Mouse (Mus musculus): Measurements from ENCODE around the gene Rin3. TPM values are rescaled to one million over a fixed set of nuclear protein-coding genes. Genes with fewer than 3 reads are reported as not detected.
"Not testable (repeated sequence)": the region's sequence is repeated elsewhere in the genome, so short reads cannot be mapped to it uniquely, and the experiment has no call there.

Gene Rin3
- total RNA-seq, 2 experiments from 2014 or later: 12.9 to 26.4 TPM

DNA sequence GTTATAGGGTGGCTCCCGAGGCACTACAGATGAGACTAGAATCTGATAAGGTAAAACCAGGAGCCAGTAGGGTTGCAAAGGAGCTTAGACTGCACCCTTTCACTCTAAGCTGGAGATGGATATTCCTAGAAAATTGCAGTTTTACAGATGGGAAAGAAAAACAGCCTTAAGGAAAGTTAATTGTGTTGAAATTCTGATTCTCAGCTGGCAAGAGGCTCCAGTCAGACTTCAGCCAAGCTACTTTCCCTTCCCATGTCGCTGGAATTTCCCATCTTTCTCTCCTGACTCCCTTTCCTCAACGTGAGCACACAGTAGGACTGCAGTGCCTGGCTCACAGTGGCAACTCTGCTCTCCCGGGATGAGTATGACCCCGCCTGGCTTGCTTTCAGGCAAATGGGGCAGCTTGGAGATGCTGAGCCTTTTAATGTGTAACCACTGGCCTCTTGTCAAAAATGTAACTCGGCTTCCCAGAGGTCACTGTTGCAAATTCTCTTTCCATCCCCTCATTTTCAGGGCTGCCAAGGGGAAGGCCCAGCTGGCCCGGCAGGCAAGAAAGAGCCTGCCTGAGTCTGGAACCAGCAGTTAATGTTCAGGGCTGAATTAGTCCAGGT lies 6.9 kb upstream of the Rin3 start:
- no peak for ATAC-seq (replicated peaks; ENCODE audit: low FRiP score, poor library complexity, severe bottlenecking)

DNA sequence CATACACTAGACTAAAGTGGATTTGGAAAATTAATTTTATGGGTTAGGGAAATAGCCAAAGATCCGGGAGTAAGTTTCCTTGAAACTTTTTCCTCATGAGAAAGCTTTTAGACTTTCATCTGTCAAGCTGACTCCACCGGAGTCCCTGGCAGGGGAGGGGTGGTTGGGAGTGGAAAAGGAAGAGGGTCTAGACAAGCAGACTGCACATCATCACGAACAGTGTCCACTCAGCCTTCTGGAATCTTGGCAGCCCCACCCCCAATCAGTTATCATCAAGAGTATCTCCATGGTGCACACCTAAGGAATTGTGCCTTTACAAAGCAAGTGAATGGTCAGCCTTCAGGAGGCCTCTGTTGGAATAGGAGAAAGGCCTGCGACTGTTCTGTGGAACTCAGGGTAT lies 2.6 kb upstream of the Rin3 start:
- not testable (repeated sequence) for ATAC-seq (replicated peaks; ENCODE audit: low FRiP score, poor library complexity, severe bottlenecking)

DNA sequence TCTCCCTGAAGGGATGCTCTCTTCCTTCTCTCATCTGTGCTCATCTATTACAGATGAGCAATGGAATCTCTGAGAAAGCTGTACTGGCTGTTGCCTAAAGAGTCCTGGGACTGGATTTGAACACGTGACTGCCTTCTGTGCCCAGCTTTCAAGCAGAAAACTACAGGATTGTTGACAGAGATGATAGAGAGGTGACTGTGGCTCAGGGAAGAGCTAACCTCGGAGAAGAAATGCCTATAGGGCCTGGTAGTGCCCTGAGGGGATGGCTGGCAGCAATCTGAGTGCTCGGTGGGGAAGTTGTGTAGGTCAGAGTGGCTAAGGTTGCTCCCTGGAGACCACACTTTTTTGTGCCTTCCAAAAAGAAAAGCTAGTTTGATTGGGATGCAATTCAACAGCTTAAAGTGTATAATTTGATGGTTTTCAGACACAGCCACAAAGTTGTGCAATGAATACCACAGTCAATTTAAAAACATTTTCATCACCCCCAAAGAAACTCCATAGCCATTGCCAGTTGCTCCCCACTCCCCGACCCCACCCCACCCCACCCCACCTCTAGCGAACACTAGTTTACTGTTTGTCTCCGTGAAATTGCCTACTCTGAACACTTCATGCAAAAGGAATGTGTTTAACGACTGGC lies 1.9 kb upstream of the Rin3 start:
- no peak for ATAC-seq (replicated peaks; ENCODE audit: low FRiP score, poor library complexity, severe bottlenecking)

DNA sequence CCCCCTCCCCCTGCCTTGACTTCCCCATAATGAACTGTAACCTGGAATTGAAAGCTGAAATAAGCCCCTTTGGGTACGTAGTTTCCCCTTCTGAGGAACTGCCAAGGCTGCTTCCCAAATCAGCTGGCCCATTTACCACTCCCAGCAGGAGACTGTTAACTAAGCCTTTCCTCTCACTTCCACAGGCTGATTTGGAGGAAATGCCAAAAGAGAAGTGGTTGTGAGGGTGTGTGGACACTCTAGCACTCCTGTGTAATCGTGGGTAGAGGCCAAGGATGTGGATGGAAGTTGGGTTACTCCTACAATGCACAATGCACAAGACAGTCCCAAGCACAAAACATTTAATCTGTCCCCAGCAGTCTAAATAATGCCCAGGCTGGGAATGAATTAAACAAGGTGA lies 722 bp upstream of the Rin3 start:
- no peak for ATAC-seq (replicated peaks; ENCODE audit: low FRiP score, poor library complexity, severe bottlenecking)

DNA sequence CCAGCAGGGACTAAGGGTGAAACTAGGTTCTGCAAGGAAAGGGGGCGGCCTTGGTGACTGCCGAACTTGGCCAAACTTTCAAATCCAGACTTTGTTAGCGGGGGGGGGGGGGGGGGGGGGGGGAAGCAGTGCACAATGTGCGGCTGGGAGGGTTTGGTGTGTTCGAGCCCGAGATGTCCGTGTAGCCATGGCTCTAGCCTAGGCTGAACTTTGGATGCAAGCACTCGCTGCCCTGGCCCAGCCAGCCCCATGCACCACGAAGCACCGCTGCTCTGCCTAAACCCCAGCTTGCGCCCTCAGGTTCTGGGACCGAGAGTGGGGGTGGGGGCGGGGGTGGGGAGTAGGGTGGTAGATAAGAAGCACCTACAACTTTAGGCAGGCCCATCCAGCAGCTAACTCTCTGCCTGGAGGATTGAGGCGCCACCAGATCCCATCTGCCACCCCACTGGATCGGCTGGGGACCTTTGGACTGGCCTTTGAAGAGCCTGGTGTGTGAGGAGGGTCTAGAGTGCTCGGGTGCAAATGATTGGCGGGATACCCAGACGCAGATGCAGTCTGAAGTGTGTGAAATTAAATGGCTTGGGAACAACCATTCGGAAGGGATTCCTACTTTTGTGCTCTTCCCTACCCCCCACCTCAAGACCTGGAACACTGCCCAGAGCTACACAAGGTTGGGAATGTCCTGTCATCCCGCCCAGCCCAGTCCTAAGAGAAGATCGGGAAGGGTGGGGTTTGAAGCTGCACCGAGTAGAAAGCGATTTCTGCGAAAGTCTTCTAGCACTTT lies 827 bp downstream of the Rin3 start:
- no peak for ATAC-seq (replicated peaks; ENCODE audit: low FRiP score, poor library complexity, severe bottlenecking)

DNA sequence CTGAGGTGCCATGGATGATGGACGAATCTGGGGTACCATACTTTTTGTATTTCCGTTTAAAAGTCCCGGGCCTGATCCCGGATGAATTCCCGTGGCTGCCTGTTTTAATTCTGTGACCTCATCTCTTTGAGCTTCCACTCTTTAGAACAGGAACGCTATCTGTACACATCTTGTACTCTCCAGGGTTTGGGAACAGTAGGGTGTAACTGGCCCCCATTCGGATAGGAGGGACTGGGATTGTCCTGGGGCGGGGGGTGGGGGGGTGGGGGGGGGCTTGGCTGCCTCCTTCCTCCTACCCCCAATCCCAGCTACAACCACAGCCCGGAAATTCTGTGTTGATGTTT lies 1.4 kb downstream of the Rin3 start:
- ATAC-seq (replicated peaks; ENCODE audit: low FRiP score, poor library complexity, severe bottlenecking): no peak

DNA sequence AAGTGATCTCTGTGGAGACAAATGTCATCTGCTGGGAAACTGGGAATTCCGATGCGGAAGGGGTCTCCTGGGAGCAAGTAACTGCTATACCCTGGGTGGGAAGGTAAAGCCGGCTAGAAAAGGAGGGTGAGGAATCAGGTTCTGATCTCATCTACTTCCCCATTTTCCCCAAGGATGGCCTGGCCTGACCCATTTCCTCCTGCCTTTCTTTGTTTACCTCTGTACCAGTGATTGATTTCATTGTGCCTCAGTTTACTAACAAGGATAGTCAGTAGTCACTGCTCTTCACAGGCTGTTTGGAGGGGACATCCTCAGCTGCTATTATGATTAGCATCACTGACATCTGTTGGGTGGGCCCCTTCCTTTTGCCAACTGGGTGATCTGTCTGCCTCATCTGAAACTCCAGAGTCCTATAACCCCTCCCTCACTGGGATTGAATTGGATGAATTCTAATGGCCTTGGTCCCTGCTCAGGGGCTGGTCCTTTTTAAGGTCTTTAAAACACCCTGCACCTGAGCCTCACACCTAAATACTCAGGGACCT lies 1.8 kb downstream of the Rin3 start:
- no peak for ATAC-seq (replicated peaks; ENCODE audit: low FRiP score, poor library complexity, severe bottlenecking)

DNA sequence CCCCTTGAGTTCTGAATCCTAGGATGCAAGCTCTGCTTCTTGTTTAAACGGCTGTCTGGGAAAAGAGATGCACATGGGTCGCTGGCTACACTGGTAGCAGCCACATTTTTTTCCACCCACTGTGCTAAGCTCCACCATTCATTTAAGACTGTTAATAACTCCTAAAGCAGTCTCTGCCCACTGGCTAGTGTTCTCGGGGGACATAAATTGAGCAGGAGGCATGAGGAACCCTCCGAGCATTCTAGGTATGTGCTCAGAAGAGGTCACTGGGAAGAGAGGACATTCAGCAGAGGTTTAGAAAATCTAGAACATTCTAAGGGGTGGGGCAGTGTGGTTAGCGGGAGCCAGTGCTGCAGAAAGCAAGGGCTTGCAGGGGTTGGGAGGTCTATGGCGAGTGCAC lies 2.5 kb downstream of the Rin3 start:
- no peak for ATAC-seq (replicated peaks; ENCODE audit: low FRiP score, poor library complexity, severe bottlenecking)

DNA sequence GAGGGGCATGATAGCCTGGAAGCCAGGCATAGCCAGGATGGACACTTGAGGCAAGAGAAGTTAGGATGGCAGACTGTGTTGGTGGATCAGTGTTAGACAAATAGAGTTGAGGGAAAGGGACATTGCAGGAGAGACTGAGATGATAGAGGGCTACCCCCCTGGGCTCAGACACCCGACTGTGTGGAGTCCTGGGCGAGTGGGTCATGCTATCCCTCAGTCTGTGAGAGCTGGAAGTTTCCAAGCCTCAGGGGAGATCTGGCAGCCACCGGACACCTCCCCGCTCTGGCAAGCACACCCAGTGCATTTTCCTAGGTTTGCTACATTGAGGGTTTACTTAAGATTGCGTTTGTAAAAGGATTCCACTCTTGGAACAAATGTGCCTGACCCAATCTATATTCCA lies 2.9 kb downstream of the Rin3 start:
- no peak for ATAC-seq (replicated peaks; ENCODE audit: low FRiP score, poor library complexity, severe bottlenecking)

DNA sequence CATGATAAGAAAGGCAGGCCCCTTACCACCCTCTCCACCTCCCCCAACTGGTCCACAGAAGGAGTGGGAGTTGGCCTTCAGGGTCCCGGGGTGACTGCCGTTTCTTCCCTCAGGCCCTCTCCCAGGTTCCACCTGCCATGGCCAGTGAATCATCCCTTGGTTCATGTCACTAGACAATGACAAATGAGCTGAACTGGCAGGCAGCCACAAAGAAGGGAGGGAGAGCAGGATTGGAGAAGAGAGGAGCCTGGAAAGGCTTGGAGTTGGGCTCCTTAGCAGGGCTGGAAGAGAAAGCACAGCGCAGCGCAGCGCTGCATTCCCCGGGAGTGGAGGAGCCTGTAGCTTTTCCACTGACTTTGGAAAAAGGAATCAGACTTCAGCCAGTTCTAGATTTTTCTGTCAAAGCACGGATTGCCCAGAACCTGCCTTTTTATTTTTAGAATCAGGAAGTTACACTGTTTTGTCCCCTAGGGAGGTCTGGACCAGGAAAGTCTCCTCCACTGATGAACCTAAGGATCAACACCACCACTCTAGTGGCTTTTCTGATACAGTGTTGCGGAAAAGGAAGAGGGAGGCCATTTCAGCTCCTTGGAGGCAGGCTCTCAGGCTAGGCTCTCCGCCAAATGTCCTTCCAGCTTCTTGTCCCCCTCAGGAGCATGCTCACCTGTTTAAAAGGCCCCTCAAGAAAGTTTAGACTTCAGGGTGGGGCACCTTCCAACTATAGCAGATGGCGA lies 4.0 kb downstream of the Rin3 start:
- no peak for ATAC-seq (replicated peaks; ENCODE audit: low FRiP score, poor library complexity, severe bottlenecking)

DNA sequence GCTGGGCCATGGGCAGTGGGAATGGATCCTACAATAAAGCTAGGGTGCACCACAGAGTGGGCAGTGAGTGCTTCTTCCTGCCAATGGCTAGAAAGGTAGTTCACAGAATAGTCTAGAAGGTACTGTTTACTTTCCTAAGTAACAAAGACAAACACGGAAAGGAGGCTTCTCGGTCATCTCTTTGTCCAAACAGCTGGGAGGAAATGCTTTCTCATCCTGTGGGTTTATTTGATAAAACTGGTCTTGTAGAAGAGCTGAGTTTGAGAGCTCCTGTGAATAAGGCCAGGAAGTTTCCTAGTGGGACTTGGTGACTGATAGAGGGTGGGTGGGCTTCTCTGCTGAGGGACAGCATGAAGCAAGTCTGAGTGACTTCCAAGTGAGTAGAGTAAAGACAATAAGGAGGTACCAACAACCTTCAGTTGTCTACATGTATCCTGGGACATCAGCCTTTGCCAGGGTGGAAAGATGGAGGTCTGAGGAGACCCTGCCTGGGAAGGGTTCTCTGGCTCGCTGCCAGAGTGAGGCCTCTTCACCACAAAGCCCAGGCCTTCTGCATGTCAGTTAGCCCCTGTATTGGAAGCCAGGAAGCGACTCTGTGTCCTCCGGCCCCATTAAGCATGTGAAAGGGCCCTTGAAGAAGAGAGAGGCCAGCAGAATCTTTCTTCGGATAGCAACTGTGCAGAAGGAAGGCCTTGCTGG lies 5.2 kb downstream of the Rin3 start:
- ATAC-seq (replicated peaks; ENCODE audit: low FRiP score, poor library complexity, severe bottlenecking): no peak

DNA sequence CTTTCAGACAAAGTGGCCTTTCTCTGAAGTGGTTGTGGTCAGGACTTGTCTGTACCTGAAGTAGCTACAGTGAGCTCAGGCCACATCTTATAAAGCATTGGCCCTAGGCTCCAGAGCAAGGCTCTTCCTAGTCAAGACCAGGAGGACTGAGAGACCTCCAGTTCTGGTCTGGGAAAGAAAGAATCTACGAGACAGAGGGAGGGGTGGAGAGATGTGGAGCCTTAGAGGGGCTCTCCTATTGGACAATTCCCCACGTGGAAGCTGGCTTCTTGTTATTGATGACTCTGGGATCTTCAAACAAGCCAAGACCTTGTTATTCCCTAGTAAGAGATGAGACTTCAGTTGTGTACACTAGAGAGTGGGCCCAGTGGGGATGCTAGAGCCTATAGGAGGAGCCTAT lies 6.0 kb downstream of the Rin3 start:
- no peak for ATAC-seq (replicated peaks; ENCODE audit: low FRiP score, poor library complexity, severe bottlenecking)

DNA sequence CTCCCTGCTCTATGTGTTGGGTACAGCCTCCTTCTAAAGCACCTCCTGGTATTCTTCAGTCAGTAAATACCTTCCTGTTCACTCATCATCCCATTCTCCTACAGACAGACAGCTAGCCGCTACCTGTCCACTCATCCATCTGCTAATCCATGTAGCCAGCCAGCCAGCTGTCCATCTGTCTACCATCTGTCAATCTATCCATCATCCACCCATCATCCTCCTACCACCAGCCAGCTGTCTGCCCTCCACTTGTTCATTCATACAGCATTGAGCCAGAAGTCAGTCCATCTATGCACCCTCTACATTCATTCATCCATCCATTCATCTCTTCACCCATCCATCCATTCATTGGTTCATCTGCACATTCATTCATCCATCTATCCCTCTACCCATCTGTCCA lies 6.7 kb downstream of the Rin3 start:
- no peak for ATAC-seq (replicated peaks; ENCODE audit: low FRiP score, poor library complexity, severe bottlenecking)

DNA sequence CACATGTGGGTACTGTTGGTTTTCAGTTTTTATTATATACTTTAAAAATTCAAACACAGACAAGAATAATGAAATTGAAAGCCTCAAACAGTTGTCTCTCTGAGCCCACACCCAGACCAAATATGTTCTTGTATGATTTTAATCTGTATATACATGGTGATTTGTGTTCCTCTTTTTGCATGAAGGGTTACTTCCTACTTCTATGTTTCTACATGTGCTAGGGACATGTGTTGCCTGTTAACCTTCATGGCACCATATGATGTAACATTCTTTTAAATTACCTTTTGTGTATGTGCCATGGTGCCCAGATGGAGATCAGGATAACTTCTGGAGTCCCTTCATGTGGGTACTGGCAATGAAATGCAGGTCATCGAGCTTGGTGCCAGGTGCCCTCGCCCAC lies 7.8 kb downstream of the Rin3 start:
- no peak for ATAC-seq (replicated peaks; ENCODE audit: low FRiP score, poor library complexity, severe bottlenecking)

DNA sequence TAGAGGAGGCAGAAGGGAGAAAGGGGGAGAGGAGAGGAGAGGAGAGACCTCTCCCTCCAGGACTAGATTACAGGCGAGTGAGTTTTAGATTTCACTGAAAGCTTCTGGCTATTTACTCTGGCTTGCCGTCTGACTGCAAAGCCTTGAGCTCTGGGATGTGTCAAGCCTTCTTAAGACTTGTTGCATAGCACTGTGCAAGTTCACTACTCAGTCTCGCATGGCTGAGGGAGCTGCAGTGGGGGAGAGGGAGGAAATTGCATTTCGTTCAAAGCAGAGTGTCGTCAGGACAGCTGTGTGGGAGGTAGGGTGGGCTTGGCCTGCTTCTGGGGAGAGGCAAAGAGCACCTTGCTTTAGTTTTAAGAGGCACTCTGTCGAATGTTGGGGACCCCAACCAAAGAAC lies 8.8 kb downstream of the Rin3 start:
- ATAC-seq (replicated peaks; ENCODE audit: low FRiP score, poor library complexity, severe bottlenecking): no peak

DNA sequence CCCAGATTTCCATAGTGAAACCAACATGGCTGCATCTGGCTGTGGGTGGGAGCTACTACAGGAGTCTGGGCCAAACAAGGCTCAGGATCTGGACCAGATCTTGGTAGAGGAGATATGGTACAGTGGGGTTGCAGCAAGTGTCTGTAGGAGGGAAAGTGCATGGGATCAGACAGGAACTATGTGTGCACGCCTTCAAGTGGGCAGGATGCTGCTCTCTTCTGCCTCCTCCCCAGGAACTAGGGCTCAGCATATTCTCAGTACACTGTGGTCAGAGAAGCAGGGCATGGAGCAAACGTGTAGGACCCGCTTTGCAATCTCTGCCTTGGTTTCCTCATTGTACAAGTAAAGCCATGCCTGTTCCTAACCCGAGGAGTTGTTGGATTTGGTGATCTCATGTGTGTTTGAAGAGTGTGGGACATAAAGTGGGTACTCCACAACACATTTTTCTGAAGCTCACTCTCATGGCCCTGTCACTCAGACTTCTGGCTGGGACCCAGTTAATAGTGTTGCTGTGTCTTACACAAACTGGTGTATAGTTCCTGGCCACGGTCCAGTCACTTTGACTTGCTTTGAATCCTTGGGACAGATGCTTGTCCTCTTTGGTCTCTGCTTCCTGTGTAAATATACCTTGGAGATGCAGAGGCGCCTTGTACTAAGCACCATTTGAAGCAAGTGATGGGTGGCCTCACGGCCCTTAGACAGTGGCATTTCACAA lies 9.8 kb downstream of the Rin3 start:
- ATAC-seq (replicated peaks; ENCODE audit: low FRiP score, poor library complexity, severe bottlenecking): no peak

DNA sequence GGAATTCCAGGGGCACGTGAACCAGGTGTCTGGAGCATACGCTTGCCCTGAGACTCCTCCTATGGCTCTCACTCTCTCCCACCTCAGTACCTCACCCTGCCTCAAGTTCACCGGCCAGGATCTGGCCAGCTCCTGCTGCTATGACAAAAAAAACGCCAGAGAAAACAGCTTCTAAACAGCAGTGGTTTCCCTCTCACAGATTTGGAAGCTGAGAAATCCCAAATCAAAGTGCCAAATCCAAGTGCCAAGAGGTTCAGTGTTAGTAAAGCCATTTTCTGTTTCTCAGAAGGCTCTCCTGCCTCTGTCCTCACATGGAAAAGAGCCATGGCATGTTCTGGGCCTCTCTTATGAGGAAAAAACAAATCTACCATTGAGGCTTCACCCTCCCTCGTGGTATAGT lies 11.8 kb downstream of the Rin3 start:
- ATAC-seq (replicated peaks; ENCODE audit: low FRiP score, poor library complexity, severe bottlenecking): no peak

DNA sequence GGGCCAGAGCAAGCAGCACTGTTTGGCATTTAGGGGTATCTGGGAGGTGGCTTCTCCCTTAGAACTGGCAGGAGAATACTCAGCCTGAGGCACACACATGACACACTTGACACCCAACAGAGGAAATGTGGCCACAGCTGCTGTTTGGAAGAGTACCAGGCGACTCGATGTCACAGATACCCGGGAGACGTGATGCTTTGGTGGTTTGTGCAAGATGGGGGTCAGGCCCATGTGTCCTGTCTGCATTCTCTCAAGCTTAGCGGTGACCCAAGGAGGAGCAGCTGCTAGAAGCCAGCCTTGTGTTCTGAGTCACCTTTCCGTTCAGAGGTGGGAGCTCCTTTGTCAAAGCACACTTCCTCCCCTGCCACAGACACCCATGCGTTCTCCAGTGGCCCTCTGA lies 12.4 kb downstream of the Rin3 start:
- no peak for ATAC-seq (replicated peaks; ENCODE audit: low FRiP score, poor library complexity, severe bottlenecking)

DNA sequence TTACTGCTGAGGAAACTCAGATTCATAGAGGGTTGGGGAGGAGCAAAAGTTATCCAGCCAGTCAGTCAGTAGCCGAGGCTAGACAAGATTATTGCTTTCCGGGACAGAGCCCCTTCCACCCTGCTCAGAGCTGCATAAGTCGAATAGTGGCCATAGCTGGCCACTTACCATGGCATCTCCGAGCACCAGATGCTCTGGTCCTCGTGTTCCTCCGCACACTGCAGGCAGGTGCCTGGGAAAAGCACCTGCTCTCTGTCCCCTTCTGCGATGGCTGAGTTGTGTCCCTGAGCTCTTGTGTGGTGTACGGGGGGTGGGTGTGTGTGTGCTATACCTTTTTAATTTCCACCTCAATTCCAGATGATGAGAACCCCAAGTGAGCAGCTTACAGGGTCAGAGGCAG lies 12.8 kb downstream of the Rin3 start:
- ATAC-seq (replicated peaks; ENCODE audit: low FRiP score, poor library complexity, severe bottlenecking): 0 out of 2 replicates have a peak, but pooled peaks have one; percentile 10

Measured in erythroid progenitor cell, adult 5-6 weeks (primary cell).